Mouse (Mus musculus) lung, postnatal 0 days (tissue): ENCODE measurements at regions not wholly inside any gene's neighbourhood (a gene's known extent, or its start where the extent isn't known, plus 50 kb on each side); places are given as distances from the start of the nearest gene placed in this dataset.

ENCODE experiments used
- CTCF ChIP-seq: IDR thresholded peaks from 2 replicates; pipeline ENCODE4 v1.5.1; 2016; ENCODE audit warnings: antibody characterized with exemption, mild to moderate bottlenecking
- EP300 ChIP-seq: IDR thresholded peaks from 2 replicates; pipeline ENCODE4 v1.6.1; 2016; ENCODE audit warnings: antibody characterized with exemption, mild to moderate bottlenecking, control low read depth

GRCm38 (mm10) chr5:12948472-12948871 lies 176.7 kb upstream of the Sema3a start:
- no peak for TF ChIP-seq CTCF
- TF ChIP-seq EP300, result no peak
